Mouse (Mus musculus): ENCODE measurements around the gene Gm20388. TPM values are rescaled to one million over a fixed set of nuclear protein-coding genes. Genes with fewer than 3 reads are reported as not detected.

The Gm20388 gene
- polyA plus RNA-seq, 1 experiment from 2014 or later = 5.5 TPM

DNA sequence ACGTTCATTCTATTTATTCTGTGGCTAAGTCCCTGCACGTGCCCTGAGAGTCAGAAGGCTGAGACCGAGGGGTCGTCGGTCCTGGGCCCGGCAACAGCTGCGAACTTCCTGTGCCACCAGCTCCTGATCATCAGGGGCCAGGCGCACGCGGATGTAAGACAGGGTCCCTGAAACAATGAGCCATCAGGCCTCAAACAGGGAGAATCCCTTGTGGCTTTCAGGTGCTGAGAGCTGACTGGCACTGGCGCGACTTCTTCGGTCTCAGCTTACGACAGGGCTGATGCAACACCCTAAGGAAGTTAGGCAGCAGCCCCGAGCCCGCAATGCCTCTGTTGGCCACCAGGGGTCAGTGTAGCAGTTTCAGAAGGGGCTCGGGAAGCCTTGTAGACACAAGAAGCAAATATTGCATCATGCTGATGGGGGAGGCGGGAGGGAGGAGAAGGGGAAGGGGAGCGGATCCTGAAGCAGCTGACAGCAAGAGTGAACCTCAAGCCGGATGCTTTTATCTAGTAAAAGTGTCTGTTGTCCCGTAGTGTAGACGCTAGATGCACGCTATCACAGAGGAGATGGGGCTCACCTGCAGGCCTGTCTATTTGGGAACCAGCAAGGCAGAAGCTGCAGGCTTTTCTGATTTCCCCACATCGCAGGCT lies 1940.3 kb downstream of the Gm20388 start:
- Histone ChIP-seq H3K36me3 (no peaks in the 10 kb centered on the region), H3K9ac (peak overlapping the region; percentile 36), H3K4me2 (peak overlapping the region; percentile 56), H3K27ac (no peak overlapping the region), H3K27me3 (peaks cover 9% of the 10 kb centered on the region; the same call in 1 of the 2 replicates), H3K4me1 (peaks cover 21% of the 10 kb centered on the region), H3K9me3 (no peaks in the 10 kb centered on the region), H3K4me3 (peak overlapping the region; percentile 23)
- WGBS = 2% methylated on average over 24 of the region's 24 CpGs
- peak; percentile 86 for ATAC-seq (ENCODE audit: borderline replicate concordance, extremely low read depth, low FRiP score, low TSS enrichment)

DNA sequence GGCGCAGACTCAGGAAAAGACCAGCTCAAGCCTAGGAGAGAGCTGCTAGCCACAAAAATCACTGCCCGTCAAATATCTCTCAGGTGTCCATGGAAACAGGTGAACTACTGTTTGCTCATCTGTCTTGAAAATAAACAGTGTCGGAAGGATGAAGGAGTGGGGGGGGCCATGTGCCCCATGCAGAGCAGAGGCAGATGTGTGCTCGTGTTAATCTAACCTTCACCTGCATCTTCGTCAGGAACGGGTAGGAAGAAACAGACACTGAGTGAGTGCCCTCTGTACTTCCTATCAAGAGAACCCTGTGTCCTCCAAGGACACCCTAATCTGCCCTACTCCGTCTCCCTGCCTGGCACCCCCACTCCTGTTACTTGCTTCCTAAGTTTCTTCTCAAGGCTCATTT lies 1941.1 kb downstream of the Gm20388 start:
- ATAC-seq (ENCODE audit: borderline replicate concordance, extremely low read depth, low FRiP score, low TSS enrichment) = no peak
- Histone ChIP-seq H3K27me3 (peaks cover 9% of the 10 kb centered on the region; the same call in 1 of the 2 replicates), H3K27ac (no peak overlapping the region), H3K4me2 (no peak overlapping the region; the same call in 1 of the 2 replicates), H3K36me3 (no peaks in the 10 kb centered on the region), H3K9me3 (no peaks in the 10 kb centered on the region), H3K4me3 (no peak overlapping the region), H3K4me1 (peaks cover 21% of the 10 kb centered on the region), H3K9ac (0 out of 2 replicates have a peak overlapping the region, but pooled peaks have one; percentile 8)
- WGBS = 32% methylated on average over 7 of the region's 7 CpGs

DNA sequence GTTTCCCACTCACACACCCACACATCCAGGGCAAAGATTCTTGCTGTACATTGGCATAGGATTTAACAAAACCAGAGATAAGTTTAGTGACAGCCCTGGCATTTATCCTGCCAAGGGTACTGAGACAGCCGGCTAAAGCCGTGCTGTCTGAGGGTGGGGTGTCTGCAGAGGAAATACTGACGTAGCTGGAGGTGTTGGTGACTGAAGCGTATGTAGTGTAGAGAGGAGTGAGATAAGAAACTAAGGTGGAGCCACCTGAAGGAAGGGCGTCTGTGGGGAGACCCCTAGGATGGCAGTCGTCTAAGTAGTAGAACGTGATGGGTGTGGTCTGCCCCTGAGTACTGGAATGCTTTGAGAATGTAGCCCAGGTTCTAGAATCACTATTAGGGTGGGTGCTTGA lies 1941.8 kb downstream of the Gm20388 start:
- no peak overlapping the region for H3K4me2 ChIP-seq
- ATAC-seq (ENCODE audit: borderline replicate concordance, extremely low read depth, low FRiP score, low TSS enrichment) = no peak
- no peak overlapping the region for H3K4me3 ChIP-seq
- H3K9ac ChIP-seq = no peak overlapping the region
- no peaks in the 10 kb centered on the region for H3K9me3 ChIP-seq
- no peak overlapping the region for H3K27ac ChIP-seq
- 12% methylated on average over 7 of the region's 7 CpGs for WGBS
- H3K27me3 ChIP-seq = peaks cover 9% of the 10 kb centered on the region; the same call in 1 of the 2 replicates
- H3K4me1 ChIP-seq = peaks cover 21% of the 10 kb centered on the region
- H3K36me3 ChIP-seq = no peaks in the 10 kb centered on the region

DNA sequence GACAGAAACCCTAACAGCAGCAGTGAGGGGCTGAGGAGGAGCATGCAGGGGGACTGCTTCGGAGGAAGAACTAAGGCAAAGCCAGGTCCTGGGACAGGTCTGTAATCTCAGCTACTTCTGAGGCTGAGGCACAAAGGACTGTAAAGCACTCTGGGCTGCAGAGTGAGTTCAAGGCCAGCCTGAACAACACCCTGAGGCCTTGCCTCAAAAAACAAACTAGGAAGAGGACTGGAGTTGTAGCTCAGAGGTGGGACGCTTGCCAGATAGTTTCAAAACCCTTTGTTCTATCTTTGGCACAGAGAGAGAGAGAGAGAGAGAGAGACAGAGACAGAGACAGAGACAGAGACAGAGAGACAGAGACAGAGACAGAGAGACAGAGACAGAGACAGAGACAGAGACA lies 1942.9 kb downstream of the Gm20388 start:
- Histone ChIP-seq H3K4me1 (peaks cover 21% of the 10 kb centered on the region), H3K27ac (no peak overlapping the region), H3K9me3 (no peaks in the 10 kb centered on the region), H3K4me3 (no peak overlapping the region), H3K27me3 (peaks cover 3% of the 10 kb centered on the region; the same call in 1 of the 2 replicates), H3K9ac (no peak overlapping the region), H3K36me3 (no peaks in the 10 kb centered on the region), H3K4me2 (no peak overlapping the region)
- ATAC-seq (ENCODE audit: borderline replicate concordance, extremely low read depth, low FRiP score, low TSS enrichment) = no peak
- 77% methylated on average over 2 of the region's 2 CpGs for WGBS

DNA sequence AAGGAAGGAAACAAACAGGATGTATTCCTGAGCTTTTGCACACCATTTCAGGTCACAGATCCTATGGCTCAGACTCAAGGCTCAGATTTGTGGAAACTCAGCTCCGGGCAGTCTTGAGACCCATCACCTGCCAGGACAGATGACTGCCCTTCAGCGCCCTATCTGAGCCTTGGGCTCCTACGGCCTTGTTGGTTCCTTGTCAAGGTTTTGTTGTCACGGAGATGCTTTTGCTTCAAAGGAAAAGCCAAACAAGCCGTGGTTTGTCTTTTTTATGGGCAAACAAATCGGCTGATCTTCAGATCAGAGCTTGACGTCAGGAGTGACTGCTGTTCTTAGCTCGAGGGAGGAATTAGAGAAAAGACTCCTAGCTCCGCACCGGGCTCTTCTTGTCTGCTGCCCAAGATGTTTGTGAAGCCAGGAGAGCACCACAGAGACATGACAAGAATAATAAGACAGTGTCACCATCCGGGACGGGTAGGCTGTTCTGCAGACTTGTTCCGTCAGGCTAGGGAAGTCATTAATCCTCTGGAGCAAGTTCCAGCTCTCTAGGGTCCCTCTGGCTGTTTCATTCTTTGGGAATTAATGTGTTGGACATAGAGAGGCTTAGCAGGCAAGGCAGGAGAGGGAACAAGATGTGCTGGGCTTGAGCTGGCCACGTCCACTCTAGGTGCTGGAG lies 1945.6 kb downstream of the Gm20388 start:
- H3K4me1 ChIP-seq = peaks cover 14% of the 10 kb centered on the region
- H3K9me3 ChIP-seq = no peaks in the 10 kb centered on the region
- no peaks in the 10 kb centered on the region for H3K36me3 ChIP-seq
- H3K9ac ChIP-seq = no peak overlapping the region
- WGBS = 72% methylated on average over 14 of the region's 14 CpGs
- H3K4me3 ChIP-seq = no peak overlapping the region
- no peak overlapping the region for H3K4me2 ChIP-seq
- ATAC-seq (ENCODE audit: borderline replicate concordance, extremely low read depth, low FRiP score, low TSS enrichment) = no peak
- no peaks in the 10 kb centered on the region; the same call in 1 of the 2 replicates for H3K27me3 ChIP-seq
- H3K27ac ChIP-seq = no peak overlapping the region

DNA sequence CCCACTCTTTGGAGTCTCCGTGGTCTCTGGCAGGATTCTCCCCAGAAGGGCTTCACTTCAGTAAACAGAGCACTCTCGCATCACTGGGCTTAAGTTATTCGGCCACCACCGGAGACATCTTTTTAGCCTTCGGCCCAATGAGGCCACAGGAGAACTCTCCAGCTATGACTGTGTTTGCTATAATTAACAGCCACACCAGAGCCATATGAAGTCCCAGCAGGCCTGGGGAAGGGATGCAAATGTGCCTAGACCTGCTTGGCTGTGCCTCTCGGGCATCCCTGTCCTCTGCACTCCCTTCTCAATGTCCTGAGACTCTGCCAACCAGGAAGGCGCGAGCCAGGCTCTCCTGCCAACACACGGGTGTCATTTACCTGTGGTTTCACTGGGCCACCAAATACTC lies 1946.7 kb downstream of the Gm20388 start:
- no peak overlapping the region for H3K27ac ChIP-seq
- no peaks in the 10 kb centered on the region; the same call in 1 of the 2 replicates for H3K27me3 ChIP-seq
- WGBS = 59% methylated on average over 9 of the region's 9 CpGs
- no peak overlapping the region for H3K4me2 ChIP-seq
- peaks cover 3% of the 10 kb centered on the region; the same call in 1 of the 2 replicates for H3K4me1 ChIP-seq
- no peak overlapping the region for H3K4me3 ChIP-seq
- H3K36me3 ChIP-seq = no peaks in the 10 kb centered on the region
- no peak for ATAC-seq (ENCODE audit: borderline replicate concordance, extremely low read depth, low FRiP score, low TSS enrichment)
- no peaks in the 10 kb centered on the region for H3K9me3 ChIP-seq
- H3K9ac ChIP-seq = no peak overlapping the region

- H3K4me3 ChIP-seq = no peak overlapping the region
- no peak overlapping the region for H3K27ac ChIP-seq
- no peaks in the 10 kb centered on the region for H3K4me1 ChIP-seq
- 40% methylated on average over 2 of the region's 2 CpGs for WGBS
- no peak overlapping the region for H3K9ac ChIP-seq
- no peak for ATAC-seq (ENCODE audit: borderline replicate concordance, extremely low read depth, low FRiP score, low TSS enrichment)
- H3K4me2 ChIP-seq = no peak overlapping the region
- H3K9me3 ChIP-seq = no peaks in the 10 kb centered on the region
- no peaks in the 10 kb centered on the region for H3K27me3 ChIP-seq
- H3K36me3 ChIP-seq = no peaks in the 10 kb centered on the region
Measured at GRCm38 (mm10) chr8:121857747-121858146, 1947.1 kb downstream of the Gm20388 start.

DNA sequence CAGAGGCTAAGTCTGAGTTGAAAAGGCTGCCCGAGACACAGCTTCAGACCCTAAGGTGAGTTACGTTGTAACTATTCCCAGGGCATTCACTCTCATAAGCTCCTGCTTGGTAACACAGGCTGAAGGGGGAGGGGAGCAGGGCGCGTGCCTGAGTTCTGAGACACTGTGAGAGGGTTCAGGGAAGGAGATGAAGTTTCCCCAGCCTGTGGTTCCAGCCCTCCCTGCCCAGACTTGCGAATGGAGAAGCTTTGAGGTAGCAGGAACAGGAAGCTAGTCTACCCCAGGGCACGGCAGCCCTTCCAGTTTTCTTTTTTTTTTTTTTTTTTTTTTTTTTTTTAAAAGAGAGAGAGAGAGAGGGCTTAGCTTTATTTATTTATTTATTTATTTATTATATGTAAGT lies 1950.6 kb downstream of the Gm20388 start:
- no peak for ATAC-seq (ENCODE audit: borderline replicate concordance, extremely low read depth, low FRiP score, low TSS enrichment)

DNA sequence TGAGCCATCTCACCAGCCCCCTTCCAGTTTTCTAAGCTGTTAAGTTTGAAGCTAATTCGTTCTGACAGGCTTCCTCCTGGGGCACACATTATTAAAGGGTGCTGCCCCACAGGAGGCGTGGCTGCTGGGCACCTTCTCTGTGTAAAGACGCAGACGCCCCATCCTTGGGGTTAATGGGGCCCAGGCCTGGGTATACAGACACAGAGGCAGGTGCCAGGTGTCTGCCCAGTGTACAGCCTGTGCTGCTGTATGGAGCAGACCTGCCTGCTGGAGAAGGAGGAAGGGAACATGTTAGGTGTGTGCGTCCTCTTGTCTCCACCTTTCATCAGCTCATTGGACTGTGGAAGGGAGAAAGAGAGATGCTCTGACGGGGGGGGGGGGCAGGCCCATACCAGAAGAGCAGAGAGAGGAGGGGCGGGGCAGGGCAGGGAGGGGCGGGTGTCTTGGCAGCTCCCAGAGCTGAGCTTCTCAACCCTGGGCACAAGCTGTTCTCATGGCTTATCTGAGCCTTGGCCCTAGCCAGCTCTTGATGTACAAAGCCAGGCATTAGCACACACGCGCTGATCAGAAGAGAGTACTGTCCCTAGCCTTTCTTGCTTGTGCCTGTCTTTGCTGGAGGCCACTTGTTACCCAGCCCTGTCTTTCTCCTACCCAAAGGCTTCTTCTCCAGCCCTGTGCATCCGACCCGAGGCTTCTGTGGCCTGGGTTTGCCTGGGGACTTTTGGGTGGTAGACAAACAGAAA lies 1951.3 kb downstream of the Gm20388 start:
- ATAC-seq (ENCODE audit: borderline replicate concordance, extremely low read depth, low FRiP score, low TSS enrichment) = peak; percentile 19; the same call in 1 of the 2 replicates
- no peak overlapping the region for H3K9ac ChIP-seq
- no peaks in the 10 kb centered on the region for H3K4me1 ChIP-seq
- H3K36me3 ChIP-seq = no peaks in the 10 kb centered on the region
- H3K4me2 ChIP-seq = no peak overlapping the region
- no peaks in the 10 kb centered on the region for H3K9me3 ChIP-seq
- H3K27ac ChIP-seq = no peak overlapping the region
- no peaks in the 10 kb centered on the region for H3K27me3 ChIP-seq
- H3K4me3 ChIP-seq = no peak overlapping the region
- WGBS = 63% methylated on average over 12 of the region's 12 CpGs

More for the DNA sequence above, 1950.6 kb downstream of the Gm20388 start:
- Histone ChIP-seq H3K9ac (no peak overlapping the region), H3K4me1 (no peaks in the 10 kb centered on the region), H3K27me3 (no peaks in the 10 kb centered on the region), H3K4me3 (no peak overlapping the region), H3K4me2 (no peak overlapping the region), H3K36me3 (no peaks in the 10 kb centered on the region), H3K9me3 (no peaks in the 10 kb centered on the region), H3K27ac (no peak overlapping the region)
- WGBS = 40% methylated on average over 6 of the region's 6 CpGs

GRCm38 (mm10) chr8:121865356-121865755 lies 1954.7 kb downstream of the Gm20388 start:
- WGBS = 49% methylated on average over 8 of the region's 8 CpGs
- no peaks in the 10 kb centered on the region for H3K36me3 ChIP-seq
- no peak overlapping the region for H3K4me3 ChIP-seq
- ATAC-seq (ENCODE audit: borderline replicate concordance, extremely low read depth, low FRiP score, low TSS enrichment) = no peak
- no peak overlapping the region for H3K27ac ChIP-seq
- no peak overlapping the region for H3K4me2 ChIP-seq
- no peaks in the 10 kb centered on the region for H3K27me3 ChIP-seq
- no peaks in the 10 kb centered on the region for H3K4me1 ChIP-seq
- no peaks in the 10 kb centered on the region for H3K9me3 ChIP-seq
- no peak overlapping the region for H3K9ac ChIP-seq

DNA sequence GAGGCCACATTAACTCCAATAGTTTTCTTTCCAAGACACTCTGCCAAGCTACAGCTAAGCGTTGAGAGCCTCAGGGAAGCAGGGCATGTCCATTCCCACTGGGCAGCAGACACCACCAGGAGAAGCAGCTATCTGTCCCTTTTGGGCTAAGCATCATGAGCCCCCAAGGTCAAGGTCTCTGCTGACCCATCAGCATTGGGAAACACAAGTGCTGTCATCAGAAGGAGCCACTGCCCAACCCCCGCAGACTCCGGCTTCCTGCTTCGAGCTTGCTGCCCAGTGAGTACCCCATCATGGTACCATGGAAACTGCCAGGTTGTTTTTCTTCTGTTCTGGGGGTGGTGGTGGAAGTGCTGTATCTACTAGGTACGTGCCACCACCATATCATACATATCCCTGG lies 1957.6 kb downstream of the Gm20388 start:
- ATAC-seq (ENCODE audit: borderline replicate concordance, extremely low read depth, low FRiP score, low TSS enrichment) = no peak
- 82% methylated on average over 5 of the region's 5 CpGs for WGBS
- no peak overlapping the region for H3K4me2 ChIP-seq

GRCm38 (mm10) chr8:121868896-121869295 lies 1958.3 kb downstream of the Gm20388 start:
- H3K4me3 ChIP-seq = no peak overlapping the region
- peaks cover 9% of the 10 kb centered on the region for H3K4me1 ChIP-seq
- H3K36me3 ChIP-seq = no peaks in the 10 kb centered on the region
- no peaks in the 10 kb centered on the region for H3K9me3 ChIP-seq
- no peak overlapping the region for H3K27ac ChIP-seq
- no peaks in the 10 kb centered on the region for H3K27me3 ChIP-seq
- 78% methylated on average over 7 of the region's 7 CpGs for WGBS
- no peak overlapping the region for H3K9ac ChIP-seq
- no peak overlapping the region for H3K4me2 ChIP-seq
- ATAC-seq (ENCODE audit: borderline replicate concordance, extremely low read depth, low FRiP score, low TSS enrichment) = no peak

More for the DNA sequence above, 1957.6 kb downstream of the Gm20388 start:
- Histone ChIP-seq H3K27ac (no peak overlapping the region), H3K36me3 (no peaks in the 10 kb centered on the region), H3K4me1 (peaks cover 9% of the 10 kb centered on the region), H3K27me3 (no peaks in the 10 kb centered on the region), H3K9ac (no peak overlapping the region), H3K4me3 (no peak overlapping the region), H3K9me3 (no peaks in the 10 kb centered on the region)

Data from lung, embryonic 15.5 days (tissue).